Mouse (Mus musculus) testis, adult 2 months (tissue): Measurements from ENCODE around the gene Xrcc3.

Experiments
- CTCF ChIP-seq: fragments of 200-500 bp; IDR thresholded peaks from 2 replicates; pipeline ENCODE4 v1.5.1; 2012; ENCODE audit warnings: low read depth, mild to moderate bottlenecking, inconsistent platforms, low read length, moderate library complexity; ENCODE audit not compliant: control insufficient read depth, insufficient read depth, insufficient replicate concordance
- POLR2A ChIP-seq: fragments of 200-500 bp; IDR thresholded peaks from 2 replicates; pipeline ENCODE4 v1.6.1; 2012; ENCODE audit warnings: low read depth, mild to moderate bottlenecking, inconsistent platforms, low read length, moderate library complexity; ENCODE audit not compliant: control insufficient read depth

DNA sequence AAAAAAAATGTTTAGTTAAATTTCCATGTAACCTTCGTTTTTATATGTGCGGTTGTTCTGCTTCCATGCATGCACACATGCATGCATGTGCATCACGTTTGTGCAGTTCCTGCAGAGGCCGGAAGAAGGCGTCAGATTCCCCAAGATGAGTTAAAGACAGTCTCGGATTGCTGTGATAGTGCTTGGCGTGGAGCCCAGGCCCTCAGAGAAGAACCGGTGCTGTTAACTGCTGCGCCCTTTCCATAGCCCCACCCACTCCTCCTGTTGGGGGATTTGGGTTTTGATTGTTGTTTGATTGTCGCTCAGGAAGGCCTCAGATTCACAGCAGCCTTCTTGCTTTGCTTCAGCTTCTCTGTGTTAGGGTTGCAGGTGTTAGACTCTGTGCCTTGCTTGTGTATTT lies 44.4 kb downstream of the Xrcc3 start:
- TF ChIP-seq POLR2A = no peak
- no peak for TF ChIP-seq CTCF
